ENCODE assay signal across 25 mouse cellular contexts in the genomic region with DNA sequence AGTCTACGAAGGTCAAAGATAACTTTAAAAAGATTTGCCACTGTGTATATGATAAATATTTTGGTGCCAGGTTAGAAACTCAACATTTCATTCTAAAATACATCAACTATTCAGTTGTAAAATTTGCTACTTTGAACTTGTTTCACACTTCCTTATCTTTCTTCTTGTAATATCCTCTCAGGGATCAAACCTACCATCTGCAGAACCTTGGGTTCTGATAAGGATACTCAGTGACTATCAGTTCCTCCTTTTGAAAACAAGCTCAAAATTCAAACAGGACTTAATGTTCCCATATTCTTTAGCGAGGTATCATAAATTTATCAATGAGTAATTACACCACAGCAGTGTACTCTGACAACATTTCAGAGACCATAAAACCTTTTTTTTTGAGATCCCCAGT. TPM values are rescaled to one million over a fixed set of nuclear protein-coding genes. Genes with fewer than 3 reads are reported as not detected.
DNase-seq lines count a peak whose midpoint lies in the region; ATAC-seq and TF ChIP-seq lines count a peak whose summit lies in the region.
"Had no signal": no experiment of that assay in that cellular context is flagged by ENCODE, and none has a peak within 500 bp of the region (broad histone marks: within the 10 kb centered on the region; RNA-seq: fewer than 3 reads in every experiment).

No protein-coding gene starts in this region.

- no peak for DNase-seq in G1E (ENCODE audit: low spot score)
- no peak for DNase-seq in yolk sac, embryonic 10.5 days (ENCODE audit: low spot score)
- DNase-seq in cerebellum, adult 11 months: no peak
- DNase-seq: adrenal gland, adult 8-10 months; adrenal gland, postnatal 14 days; adrenal gland, postnatal 36 days; B cell, adult 2 months; cerebellum, adult 18-20 months; cerebellum, adult 8-10 months; cerebellum, adult 9-11 months; cerebellum, postnatal 14 days; forebrain, postnatal 0 days had no signal

- H3K9me3 ChIP-seq in G1E (replicated peaks): no peaks in the 10 kb centered on the region
- H3K9me3 ChIP-seq in intestine, embryonic 15.5 days: no peaks in the 10 kb centered on the region
- no peaks in the 10 kb centered on the region for H3K9me3 ChIP-seq in intestine, postnatal 0 days (ENCODE audit: control insufficient read depth)
- H3K9me3 ChIP-seq: embryonic facial prominence, embryonic 10.5 days; embryonic facial prominence, embryonic 12.5 days; forebrain, embryonic 13.5 days; forebrain, embryonic 15.5 days had no signal

- H3K9ac ChIP-seq in intestine, embryonic 15.5 days: no peak overlapping the region
- no peak overlapping the region for H3K9ac ChIP-seq in intestine, postnatal 0 days (ENCODE audit: low read depth, low read length)
- H3K9ac ChIP-seq: embryonic facial prominence, embryonic 12.5 days; forebrain, embryonic 13.5 days; forebrain, embryonic 15.5 days; forebrain, postnatal 0 days had no signal

- no peak overlapping the region for H3K27ac ChIP-seq in intestine, embryonic 15.5 days
- H3K27ac ChIP-seq in intestine, postnatal 0 days (ENCODE audit: low read depth, low read length): no peak overlapping the region
- H3K27ac ChIP-seq: embryonic facial prominence, embryonic 10.5 days; embryonic facial prominence, embryonic 12.5 days; forebrain, embryonic 13.5 days; forebrain, embryonic 15.5 days had no signal

- H3K27me3 ChIP-seq in G1E (ENCODE audit: insufficient read depth, low read length): no peaks in the 10 kb centered on the region
- H3K27me3 ChIP-seq in intestine, embryonic 15.5 days (replicated peaks): no peaks in the 10 kb centered on the region
- no peaks in the 10 kb centered on the region for H3K27me3 ChIP-seq in intestine, postnatal 0 days (replicated peaks; ENCODE audit: control insufficient read depth, insufficient read depth, low read length)
- H3K27me3 ChIP-seq: CH12.LX; embryonic facial prominence, embryonic 12.5 days; forebrain, embryonic 13.5 days; forebrain, embryonic 15.5 days had no signal

- H3K36me3 ChIP-seq in G1E (replicated peaks): no peaks in the 10 kb centered on the region
- H3K36me3 ChIP-seq in intestine, embryonic 15.5 days: no peaks in the 10 kb centered on the region
- H3K36me3 ChIP-seq in intestine, postnatal 0 days (ENCODE audit: control insufficient read depth, insufficient read depth): no peaks in the 10 kb centered on the region
- H3K36me3 ChIP-seq: embryonic facial prominence, embryonic 10.5 days; embryonic facial prominence, embryonic 12.5 days; forebrain, embryonic 15.5 days had no signal

- ATAC-seq in G1E (ENCODE audit: extremely low read depth, insufficient number of reproducible peaks, low FRiP score, poor library complexity, severe bottlenecking): peak; percentile 94
- peak; percentile 41; the same call in 1 of the 2 replicates for ATAC-seq in intestine, embryonic 15.5 days
- peak; percentile 10; the same call in 1 of the 2 replicates for ATAC-seq in intestine, postnatal 0 days
- ATAC-seq: activated CD4-positive, CD25-positive, alpha-beta regulatory T cell, adult 4 months; CD4-positive, CD25-positive, alpha-beta regulatory T cell, adult 4 months; forebrain, embryonic 13.5 days; forebrain, embryonic 15.5 days; forebrain, postnatal 0 days; Patski had no signal

- H3K4me1 ChIP-seq in G1E (ENCODE audit: insufficient read depth, low read depth, low read length): peaks cover 4% of the 10 kb centered on the region; the same call in 1 of the 2 replicates
- H3K4me1 ChIP-seq in intestine, embryonic 15.5 days (replicated peaks): no peaks in the 10 kb centered on the region
- H3K4me1 ChIP-seq in intestine, postnatal 0 days (replicated peaks; ENCODE audit: control insufficient read depth, insufficient read depth, low read length): no peaks in the 10 kb centered on the region
- H3K4me1 ChIP-seq: embryonic facial prominence, embryonic 10.5 days; embryonic facial prominence, embryonic 12.5 days; forebrain, embryonic 13.5 days; forebrain, embryonic 15.5 days had no signal

- no peak for TF ChIP-seq CTCF in G1E (IDR thresholded peaks at IDR 0.05; ENCODE audit: low read depth, low read length)
- TF ChIP-seq CTCF in intestine, postnatal 0 days (IDR thresholded peaks at IDR 0.05; ENCODE audit: low read depth): no peak

- H3K4me3 ChIP-seq in G1E (ENCODE audit: low read depth, low read length): no peak overlapping the region
- H3K4me3 ChIP-seq in intestine, embryonic 15.5 days (replicated peaks): no peak overlapping the region
- no peak overlapping the region for H3K4me3 ChIP-seq in intestine, postnatal 0 days (ENCODE audit: low read depth, low read length)
- H3K4me3 ChIP-seq: embryonic facial prominence, embryonic 10.5 days; embryonic facial prominence, embryonic 12.5 days; forebrain, embryonic 13.5 days; forebrain, embryonic 15.5 days had no signal

- WGBS in intestine, embryonic 15.5 days: 60% methylated on average over 2 of the region's 2 CpGs
- WGBS in intestine, postnatal 0 days: 32% methylated on average over 2 of the region's 2 CpGs

- H3K4me2 ChIP-seq in intestine, embryonic 15.5 days (replicated peaks): no peak overlapping the region
- no peak overlapping the region for H3K4me2 ChIP-seq in intestine, postnatal 0 days (replicated peaks; ENCODE audit: low read depth)
- H3K4me2 ChIP-seq: embryonic facial prominence, embryonic 12.5 days; forebrain, embryonic 13.5 days; forebrain, embryonic 15.5 days had no signal

RNA-seq across cellular contexts. Expression of gene Tmprss11e, which starts 30.6 kb away (rescaled TPM):
- total RNA-seq in G1E (2014; fragmentation: Nextera tagmentation) (not detected in 2 replicates), G1E (2017) (0.12 TPM in 1 of 2 replicates, not detected in the other)
- not detected in 2 replicates for polyA plus RNA-seq in G1E (2012)
- not detected in 2 replicates for polyA plus RNA-seq in intestine, embryonic 15.5 days (2015; fragmentation: Nextera tagmentation; extraction: Ambion mirVana)
- polyA plus RNA-seq in intestine, postnatal 0 days (2015; fragmentation: Nextera tagmentation; extraction: Ambion mirVana): not detected in 2 replicates
- total RNA-seq: adrenal gland, adult 18-20 months; adrenal gland, adult 8-10 months; adrenal gland, postnatal 14 days; adrenal gland, postnatal 36 days; CH12.LX had no signal
- polyA plus RNA-seq: cortical plate, adult 2 months; embryonic facial prominence, embryonic 10.5 days; embryonic facial prominence, embryonic 12.5 days; forebrain, embryonic 11.5 days; forebrain, embryonic 13.5 days; forebrain, embryonic 15.5 days; forebrain, postnatal 0 days had no signal

RNA-seq across cellular contexts. Expression of gene Tmprss11b, which starts 38.8 kb away (rescaled TPM):
- not detected in 2 replicates for total RNA-seq in G1E (2014; fragmentation: Nextera tagmentation)
- total RNA-seq in G1E (2017): 0.06 and 0.22 TPM in 2 replicates
- not detected in 2 replicates for polyA plus RNA-seq in G1E (2012)
- polyA plus RNA-seq in intestine, embryonic 15.5 days (2015; fragmentation: Nextera tagmentation; extraction: Ambion mirVana): not detected in 2 replicates
- polyA plus RNA-seq in intestine, postnatal 0 days (2015; fragmentation: Nextera tagmentation; extraction: Ambion mirVana): not detected in 2 replicates
- total RNA-seq: adrenal gland, adult 18-20 months; adrenal gland, adult 8-10 months; adrenal gland, postnatal 14 days; adrenal gland, postnatal 36 days; CH12.LX; forebrain, postnatal 0 days had no signal
- polyA plus RNA-seq: activated CD4-positive, CD25-positive, alpha-beta regulatory T cell, adult 4 months; CD4-positive, CD25-positive, alpha-beta regulatory T cell, adult 4 months; cortical plate, adult 2 months; embryonic facial prominence, embryonic 10.5 days; forebrain, embryonic 11.5 days; forebrain, embryonic 13.5 days; forebrain, embryonic 15.5 days; forebrain, postnatal 0 days; Patski had no signal

Comparison
In these comparisons a context has a peak if more than half of its experiments do, and no peak if none do; other contexts are left out.
1. ATAC-seq: peak in every context shown above with its lines; median percentile 94 in G1E; 41 in intestine, embryonic 15.5 days; 10 in intestine, postnatal 0 days.